Mouse (Mus musculus): ENCODE measurements at regions not wholly inside any gene's neighbourhood (a gene's known extent, or its start where the extent isn't known, plus 50 kb on each side); places are given as distances from the start of the nearest gene placed in this dataset.

DNA sequence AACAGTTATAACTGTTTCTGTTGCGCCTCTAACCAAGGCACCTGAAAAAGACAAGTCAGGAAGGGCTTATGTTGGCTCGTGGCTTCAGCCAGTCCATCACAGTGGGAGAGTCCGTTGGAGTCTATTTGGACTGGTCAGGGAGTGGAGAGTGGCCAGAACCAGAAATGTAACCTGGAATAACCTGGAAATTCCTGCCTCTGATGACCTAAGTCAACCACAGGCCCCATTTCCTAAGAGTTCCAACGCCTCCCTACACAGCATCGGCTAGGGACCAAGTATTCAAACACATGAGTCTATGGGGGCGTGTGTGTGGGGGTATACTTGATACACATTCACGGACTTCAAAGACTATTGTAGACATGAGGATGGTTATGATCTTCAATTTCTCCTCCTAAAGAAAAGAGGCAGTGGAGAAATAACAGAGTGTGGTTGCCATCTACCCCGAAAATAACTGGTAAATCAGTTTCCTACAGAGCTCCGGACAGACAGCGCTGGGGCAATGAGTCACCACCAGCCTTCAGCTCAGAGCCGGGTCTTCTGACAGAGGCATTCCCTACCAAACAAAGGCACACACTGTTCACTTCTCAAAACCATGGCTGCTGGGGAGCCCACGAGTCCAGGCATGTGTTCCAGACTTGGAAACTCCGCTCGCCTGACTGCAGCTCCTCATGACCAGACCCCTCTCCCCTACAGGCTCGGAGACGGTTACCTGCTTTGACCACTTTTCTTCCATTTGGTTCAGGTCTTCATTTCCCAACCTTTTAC, 167.0 kb upstream of the Irx5 start:
- TF ChIP-seq TAL1 (conservative IDR thresholded peaks at IDR 0.05; ENCODE audit: low read depth, low read length) (no peak), GATA1 (IDR thresholded peaks at IDR 0.05; ENCODE audit: borderline replicate concordance, low read length) (no peak), GATA2 (IDR thresholded peaks at IDR 0.05; ENCODE audit: borderline replicate concordance, low read depth, low read length) (no peak), POLR2AphosphoS5 (IDR thresholded peaks at IDR 0.05; ENCODE audit: insufficient replicate concordance, low read depth, low read length) (no peak), CTCF (IDR thresholded peaks at IDR 0.05; ENCODE audit: low read depth, low read length) (no peak)
- H3K4me1 ChIP-seq (ENCODE audit: insufficient read depth, low read depth, low read length), result no peaks in the 10 kb centered on the region
- no peaks in the 10 kb centered on the region for H3K36me3 ChIP-seq (replicated peaks)
- DNase-seq (ENCODE audit: low spot score), result no peak
- H3K9me3 ChIP-seq (replicated peaks), result peaks cover 70% of the 10 kb centered on the region
- no peak for ATAC-seq (ENCODE audit: extremely low read depth, insufficient number of reproducible peaks, low FRiP score, poor library complexity, severe bottlenecking)
- H3K27me3 ChIP-seq (ENCODE audit: insufficient read depth, low read length), result no peaks in the 10 kb centered on the region
- no peak overlapping the region for H3K4me3 ChIP-seq (ENCODE audit: low read depth, low read length)

DNA sequence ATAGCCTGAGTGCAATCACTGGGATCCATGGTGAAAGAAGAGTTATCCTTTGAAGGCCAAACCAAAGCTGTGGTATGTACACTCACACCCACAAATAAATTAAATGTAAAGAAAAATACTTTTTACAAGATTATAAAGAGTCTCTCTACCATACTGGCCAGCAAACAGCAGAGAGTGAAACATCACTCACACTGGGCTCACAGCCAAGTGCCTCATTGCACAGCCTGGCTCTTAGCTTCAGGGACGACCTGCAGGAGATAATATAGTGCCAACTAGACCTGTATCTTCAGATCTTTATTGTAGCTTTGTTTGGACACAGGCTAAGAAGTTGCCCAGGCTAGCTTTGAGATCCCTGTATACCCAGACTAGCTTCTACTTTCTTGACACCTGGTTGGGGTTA, 174.1 kb upstream of the Irx5 start:
- ATAC-seq (ENCODE audit: extremely low read depth, insufficient number of reproducible peaks, low FRiP score, poor library complexity, severe bottlenecking) (no peak), DNase-seq (ENCODE audit: low spot score) (no peak)
- H3K27me3 ChIP-seq (ENCODE audit: insufficient read depth, low read length), result no peaks in the 10 kb centered on the region
- H3K9me3 ChIP-seq (replicated peaks), result peaks cover 61% of the 10 kb centered on the region
- no peaks in the 10 kb centered on the region for H3K36me3 ChIP-seq (replicated peaks)
- no peaks in the 10 kb centered on the region for H3K4me1 ChIP-seq (ENCODE audit: insufficient read depth, low read depth, low read length)
- TF ChIP-seq CTCF (IDR thresholded peaks at IDR 0.05; ENCODE audit: low read depth, low read length), result no peak
- TF ChIP-seq GATA1 (IDR thresholded peaks at IDR 0.05; ENCODE audit: borderline replicate concordance, low read length), result no peak
- no peak for TF ChIP-seq POLR2AphosphoS5 (IDR thresholded peaks at IDR 0.05; ENCODE audit: insufficient replicate concordance, low read depth, low read length)
- no peak for TF ChIP-seq TAL1 (conservative IDR thresholded peaks at IDR 0.05; ENCODE audit: low read depth, low read length)
- no peak for TF ChIP-seq GATA2 (IDR thresholded peaks at IDR 0.05; ENCODE audit: borderline replicate concordance, low read depth, low read length)
- H3K4me3 ChIP-seq (ENCODE audit: low read depth, low read length), result no peak overlapping the region

DNA sequence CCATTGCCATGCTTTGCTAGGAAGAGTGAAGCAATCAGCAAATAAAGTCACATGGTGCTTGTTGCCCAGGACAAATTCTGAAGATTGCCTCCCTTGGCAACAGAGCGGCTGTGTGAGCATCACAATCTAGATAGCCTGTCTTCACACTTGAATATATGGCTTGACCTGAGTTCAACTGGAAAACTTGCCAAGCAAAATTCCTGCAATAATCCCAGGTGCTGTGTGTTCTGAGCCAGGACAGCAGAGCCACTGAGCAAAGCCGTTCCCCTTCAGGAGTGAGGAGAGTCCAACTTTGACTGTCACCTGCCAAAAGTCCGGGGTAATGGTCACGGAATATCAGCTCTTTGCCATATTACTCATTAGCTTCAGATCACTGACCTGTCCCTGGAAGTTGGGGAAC, 176.8 kb upstream of the Irx5 start:
- TF ChIP-seq CTCF (IDR thresholded peaks at IDR 0.05; ENCODE audit: low read depth, low read length) (no peak), POLR2AphosphoS5 (IDR thresholded peaks at IDR 0.05; ENCODE audit: insufficient replicate concordance, low read depth, low read length) (no peak), GATA1 (IDR thresholded peaks at IDR 0.05; ENCODE audit: borderline replicate concordance, low read length) (no peak), GATA2 (IDR thresholded peaks at IDR 0.05; ENCODE audit: borderline replicate concordance, low read depth, low read length) (no peak)
- Histone ChIP-seq H3K27me3 (ENCODE audit: insufficient read depth, low read length) (no peaks in the 10 kb centered on the region), H3K4me1 (ENCODE audit: insufficient read depth, low read depth, low read length) (no peaks in the 10 kb centered on the region), H3K4me3 (ENCODE audit: low read depth, low read length) (no peak overlapping the region), H3K36me3 (replicated peaks) (no peaks in the 10 kb centered on the region), H3K9me3 (replicated peaks) (peaks cover 67% of the 10 kb centered on the region)
- ATAC-seq (ENCODE audit: extremely low read depth, insufficient number of reproducible peaks, low FRiP score, poor library complexity, severe bottlenecking) (no peak), DNase-seq (ENCODE audit: low spot score) (no peak)

DNA sequence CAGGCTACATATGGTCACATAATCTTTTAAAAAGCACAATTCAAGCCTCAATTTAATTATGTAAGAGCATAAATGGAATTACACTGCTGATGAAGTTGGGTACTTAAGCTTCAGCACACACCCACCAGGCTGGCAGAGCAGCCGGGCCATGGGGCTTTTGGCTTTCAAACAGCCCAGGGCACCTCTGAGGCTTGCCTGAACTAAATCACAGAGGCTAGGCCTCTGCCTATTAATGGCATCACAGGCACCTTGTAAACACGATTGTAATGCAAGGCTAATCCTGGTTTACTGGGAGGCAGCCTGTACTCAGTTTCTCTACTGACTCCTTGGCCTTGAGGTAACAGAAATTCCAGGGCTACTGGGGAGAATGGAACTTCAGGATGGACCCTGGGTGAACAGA, 178.1 kb upstream of the Irx5 start:
- H3K4me1 ChIP-seq (ENCODE audit: insufficient read depth, low read depth, low read length), result no peaks in the 10 kb centered on the region
- TF ChIP-seq TAL1 (conservative IDR thresholded peaks at IDR 0.05; ENCODE audit: low read depth, low read length), result no peak
- no peak for TF ChIP-seq CTCF (IDR thresholded peaks at IDR 0.05; ENCODE audit: low read depth, low read length)
- TF ChIP-seq GATA1 (IDR thresholded peaks at IDR 0.05; ENCODE audit: borderline replicate concordance, low read length), result no peak
- no peak for TF ChIP-seq GATA2 (IDR thresholded peaks at IDR 0.05; ENCODE audit: borderline replicate concordance, low read depth, low read length)
- no peak for TF ChIP-seq POLR2AphosphoS5 (IDR thresholded peaks at IDR 0.05; ENCODE audit: insufficient replicate concordance, low read depth, low read length)
- H3K4me3 ChIP-seq (ENCODE audit: low read depth, low read length), result no peak overlapping the region
- DNase-seq (ENCODE audit: low spot score) (no peak), ATAC-seq (ENCODE audit: extremely low read depth, insufficient number of reproducible peaks, low FRiP score, poor library complexity, severe bottlenecking) (no peak)
- H3K9me3 ChIP-seq (replicated peaks), result peaks cover 63% of the 10 kb centered on the region
- no peaks in the 10 kb centered on the region for H3K36me3 ChIP-seq (replicated peaks)
- H3K27me3 ChIP-seq (ENCODE audit: insufficient read depth, low read length), result no peaks in the 10 kb centered on the region

DNA sequence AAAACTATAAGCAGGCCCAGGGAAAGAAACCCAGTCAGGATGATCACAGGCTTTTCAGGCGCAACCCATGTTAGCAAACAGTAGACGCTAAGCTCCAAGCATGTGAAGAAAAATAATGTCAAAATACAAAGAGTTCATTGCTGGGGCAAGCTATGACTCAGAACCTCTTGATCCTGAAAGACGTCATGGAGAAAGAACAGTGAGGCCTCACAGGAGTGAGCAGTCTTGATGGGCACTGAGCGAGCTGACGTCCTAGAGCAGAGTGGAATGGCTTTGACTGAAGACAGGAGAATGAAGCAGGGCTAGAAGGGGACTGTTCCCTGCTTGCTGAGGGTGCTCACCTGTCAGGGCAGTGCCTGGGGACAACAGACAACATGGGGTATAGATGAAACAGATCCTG, 181.3 kb upstream of the Irx5 start:
- H3K9me3 ChIP-seq (replicated peaks), result peaks cover 65% of the 10 kb centered on the region
- DNase-seq (ENCODE audit: low spot score) (no peak), ATAC-seq (ENCODE audit: extremely low read depth, insufficient number of reproducible peaks, low FRiP score, poor library complexity, severe bottlenecking) (no peak)
- no peak for TF ChIP-seq GATA2 (IDR thresholded peaks at IDR 0.05; ENCODE audit: borderline replicate concordance, low read depth, low read length)
- TF ChIP-seq CTCF (IDR thresholded peaks at IDR 0.05; ENCODE audit: low read depth, low read length), result no peak
- no peak for TF ChIP-seq POLR2AphosphoS5 (IDR thresholded peaks at IDR 0.05; ENCODE audit: insufficient replicate concordance, low read depth, low read length)
- TF ChIP-seq TAL1 (conservative IDR thresholded peaks at IDR 0.05; ENCODE audit: low read depth, low read length), result no peak
- TF ChIP-seq GATA1 (IDR thresholded peaks at IDR 0.05; ENCODE audit: borderline replicate concordance, low read length), result no peak
- no peak overlapping the region for H3K4me3 ChIP-seq (ENCODE audit: low read depth, low read length)
- no peaks in the 10 kb centered on the region for H3K36me3 ChIP-seq (replicated peaks)
- no peaks in the 10 kb centered on the region for H3K4me1 ChIP-seq (ENCODE audit: insufficient read depth, low read depth, low read length)
- no peaks in the 10 kb centered on the region for H3K27me3 ChIP-seq (ENCODE audit: insufficient read depth, low read length)

DNA sequence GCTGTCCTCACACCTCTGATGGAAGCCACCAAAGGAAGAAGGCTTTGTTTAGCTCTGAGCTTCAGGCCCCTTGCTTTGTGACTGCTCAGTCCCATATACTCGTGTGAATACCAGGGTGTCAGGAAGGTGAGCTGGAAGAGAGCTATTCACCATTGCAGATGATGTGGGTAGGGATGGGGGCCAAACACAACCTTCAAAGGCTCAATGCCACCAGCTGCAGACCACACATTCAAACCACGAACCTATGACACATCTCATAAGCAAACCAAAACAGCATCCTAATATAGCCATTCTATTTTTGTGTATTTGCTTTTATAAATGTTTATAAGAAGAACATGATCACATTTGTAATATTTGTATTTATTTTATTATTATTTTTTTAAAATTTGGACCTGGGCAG, 183.3 kb upstream of the Irx5 start:
- TF ChIP-seq GATA1 (IDR thresholded peaks at IDR 0.05; ENCODE audit: borderline replicate concordance, low read length) (no peak), POLR2AphosphoS5 (IDR thresholded peaks at IDR 0.05; ENCODE audit: insufficient replicate concordance, low read depth, low read length) (no peak), GATA2 (IDR thresholded peaks at IDR 0.05; ENCODE audit: borderline replicate concordance, low read depth, low read length) (no peak), CTCF (IDR thresholded peaks at IDR 0.05; ENCODE audit: low read depth, low read length) (no peak), TAL1 (conservative IDR thresholded peaks at IDR 0.05; ENCODE audit: low read depth, low read length) (no peak)
- Histone ChIP-seq H3K9me3 (replicated peaks) (peaks cover 58% of the 10 kb centered on the region), H3K4me1 (ENCODE audit: insufficient read depth, low read depth, low read length) (no peaks in the 10 kb centered on the region), H3K27me3 (ENCODE audit: insufficient read depth, low read length) (no peaks in the 10 kb centered on the region), H3K4me3 (ENCODE audit: low read depth, low read length) (no peak overlapping the region), H3K36me3 (replicated peaks) (no peaks in the 10 kb centered on the region)
- ATAC-seq (ENCODE audit: extremely low read depth, insufficient number of reproducible peaks, low FRiP score, poor library complexity, severe bottlenecking) (no peak), DNase-seq (ENCODE audit: low spot score) (no peak)
